Mouse (Mus musculus) intestine, postnatal 0 days (tissue): ENCODE data around the gene Acap2. TPM values are rescaled to one million over a fixed set of nuclear protein-coding genes. Genes with fewer than 3 reads are reported as not detected.

Experiments used
- ATAC-seq: fragments of 200-750 bp; cut with Nextera tagmentation; 2 replicates; pipeline ENCODE4 v1.8.0; 2017; ENCODE audit warnings: mild to moderate bottlenecking, moderate TSS enrichment, moderate library complexity
- H3K27ac ChIP-seq: fragments of 300-500 bp; sonication (generic); 2 replicates; pipeline ENCODE4 v1.5.1; 2014; ENCODE audit warnings: mild to moderate bottlenecking, low read depth, low read length, moderate library complexity
- H3K27me3 ChIP-seq: fragments of 300-500 bp; sonication (generic); replicated peaks from 2 replicates; pipeline ENCODE4 v1.6.1; 2014; ENCODE audit warnings: low read length, mixed read lengths; ENCODE audit not compliant: control insufficient read depth, insufficient read depth
- H3K36me3 ChIP-seq: fragments of 300-500 bp; sonication (generic); 2 replicates; pipeline ENCODE4 v1.6.1; 2014; ENCODE audit warnings: mild to moderate bottlenecking, moderate library complexity; ENCODE audit not compliant: control insufficient read depth, insufficient read depth
- H3K4me1 ChIP-seq: fragments of 300-500 bp; sonication (generic); replicated peaks from 2 replicates; pipeline ENCODE4 v1.6.1; 2014; ENCODE audit warnings: antibody characterized with exemption, low read length, mixed read lengths; ENCODE audit not compliant: control insufficient read depth, insufficient read depth
- H3K4me2 ChIP-seq: fragments of 300-500 bp; sonication (generic); replicated peaks from 2 replicates; pipeline ENCODE4 v1.6.1; 2014; ENCODE audit warnings: low read depth, mild to moderate bottlenecking, moderate library complexity
- H3K4me3 ChIP-seq: fragments of 300-500 bp; sonication (generic); 2 replicates; pipeline ENCODE4 v1.5.1; 2014; ENCODE audit warnings: low read depth, low read length
- H3K9ac ChIP-seq: fragments of 300-500 bp; sonication (generic); 2 replicates; pipeline ENCODE4 v1.6.1; 2014; ENCODE audit warnings: mild to moderate bottlenecking, low read depth, low read length
- H3K9me3 ChIP-seq: fragments of 300-500 bp; sonication (generic); 2 replicates; pipeline ENCODE4 v1.6.1; 2016; ENCODE audit warnings: mixed run types; ENCODE audit not compliant: control insufficient read depth
- CTCF ChIP-seq: sonication (generic); IDR thresholded peaks from 2 replicates; pipeline ENCODE4 v1.5.1; 2016; ENCODE audit warnings: low read depth, mild to moderate bottlenecking, control low read depth, antibody characterized with exemption, moderate library complexity
- WGBS: fragments of 180-500 bp; shearing (Covaris S2); extraction: QIAGEN DNeasy Blood & Tissue Kit; methylation state at CpG from one replicate; pipeline ENCODE4 v1.1.7; 2014; 5-methylcytosine and 5-hydroxymethylcytosine counted together
- polyA plus RNA-seq: library from polyadenylated mRNA; unstranded; fragments of >200 nt; fragmentation: Nextera tagmentation; extraction: Ambion mirVana; gene quantifications from 2 replicates; pipeline ENCODE4 v1.2.1, GENCODE M21; 2015

Gene Acap2
- 10.6 and 12.4 TPM in 2 replicates for polyA plus RNA-seq

- H3K4me3 ChIP-seq = peak within 1 kb of the TSS; percentile 93
- H3K4me1 ChIP-seq = 0 out of 2 replicates have a peak, but pooled peaks cover 2% of the 10 kb centered on the region
- no peaks in the 10 kb centered on the region for H3K27me3 ChIP-seq
- under 1% methylated on average over 68 of the region's 73 CpGs for WGBS
- peak within 1 kb of the TSS; percentile 93 for H3K9ac ChIP-seq
- TF ChIP-seq CTCF = 0 out of 2 replicates have a peak, but pooled peaks have one; percentile 5
- ATAC-seq = peak; percentile 99
- H3K4me2 ChIP-seq = peak within 1 kb of the TSS; percentile 87
- no peaks in the 10 kb centered on the region for H3K36me3 ChIP-seq
- H3K9me3 ChIP-seq = no peaks in the 10 kb centered on the region
- peak within 1 kb of the TSS; percentile 96 for H3K27ac ChIP-seq
Measured at GRCm38 (mm10) chr16:31200790-31201567, at the start of gene Acap2. TSS of gene Acap2 (minus strand) at chr16:31201245.

DNA sequence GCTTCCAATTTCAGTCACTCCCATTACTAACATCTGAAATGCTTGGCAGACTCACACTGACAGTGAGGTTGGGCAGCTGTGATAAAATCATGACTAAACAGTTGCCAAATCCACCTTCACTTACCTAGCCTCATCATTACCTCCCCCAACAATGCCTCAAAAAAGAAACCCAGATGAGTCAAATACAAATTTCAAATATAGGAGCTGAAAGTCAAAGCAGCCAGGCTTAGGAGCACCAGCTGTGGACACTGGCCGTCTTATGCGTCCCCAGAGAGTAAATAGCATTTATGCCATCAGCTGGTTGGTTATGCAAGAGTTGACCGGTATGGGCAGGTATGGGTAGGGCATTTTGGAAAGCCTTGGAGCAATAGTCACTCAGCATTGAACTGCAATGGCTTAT is 48.4 kb upstream of the Acap2 start:
- no peak for ATAC-seq
- TF ChIP-seq CTCF = no peak
- Histone ChIP-seq H3K27me3 (no peaks in the 10 kb centered on the region), H3K4me2 (no peak overlapping the region), H3K4me3 (no peak overlapping the region), H3K36me3 (peaks cover 19% of the 10 kb centered on the region), H3K9ac (no peak overlapping the region), H3K9me3 (no peaks in the 10 kb centered on the region), H3K27ac (no peak overlapping the region), H3K4me1 (no peaks in the 10 kb centered on the region)
- 80% methylated on average over 3 of the region's 3 CpGs for WGBS

DNA sequence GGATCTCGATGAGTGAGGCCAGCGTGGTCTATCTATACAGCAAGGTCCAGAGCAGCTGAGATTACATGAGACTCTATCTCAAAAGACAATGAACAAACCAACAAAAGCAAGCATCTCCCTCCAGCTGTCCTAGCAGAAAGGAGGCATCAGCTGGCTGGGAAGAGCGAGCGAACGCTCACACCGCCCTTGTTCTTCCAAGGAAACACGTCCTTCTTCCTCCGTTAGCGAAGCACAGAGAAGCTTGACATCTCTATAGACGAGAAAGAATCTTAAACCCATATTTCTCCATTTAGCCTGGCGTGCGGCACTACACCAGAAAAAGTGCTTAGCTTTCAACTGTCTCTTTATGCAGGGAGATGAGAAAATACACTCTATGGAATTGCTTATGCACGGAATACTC is 47.7 kb upstream of the Acap2 start:
- H3K27me3 ChIP-seq = no peaks in the 10 kb centered on the region
- WGBS = 93% methylated on average over 13 of the region's 13 CpGs
- H3K4me2 ChIP-seq = no peak overlapping the region
- ATAC-seq = no peak
- no peak for TF ChIP-seq CTCF
- H3K9ac ChIP-seq = no peak overlapping the region
- H3K36me3 ChIP-seq = peaks cover 19% of the 10 kb centered on the region
- H3K9me3 ChIP-seq = no peaks in the 10 kb centered on the region
- H3K4me1 ChIP-seq = no peaks in the 10 kb centered on the region
- no peak overlapping the region for H3K4me3 ChIP-seq
- no peak overlapping the region for H3K27ac ChIP-seq

- WGBS = 45% methylated on average over 7 of the region's 7 CpGs
- Histone ChIP-seq H3K4me1 (no peaks in the 10 kb centered on the region), H3K27me3 (no peaks in the 10 kb centered on the region), H3K4me2 (no peak overlapping the region), H3K9ac (no peak overlapping the region), H3K36me3 (peaks cover 15% of the 10 kb centered on the region), H3K27ac (no peak overlapping the region), H3K9me3 (no peaks in the 10 kb centered on the region), H3K4me3 (no peak overlapping the region)
- no peak for TF ChIP-seq CTCF
- no peak for ATAC-seq
Measured at GRCm38 (mm10) chr16:31247442-31247841, 46.4 kb upstream of the Acap2 start.

DNA sequence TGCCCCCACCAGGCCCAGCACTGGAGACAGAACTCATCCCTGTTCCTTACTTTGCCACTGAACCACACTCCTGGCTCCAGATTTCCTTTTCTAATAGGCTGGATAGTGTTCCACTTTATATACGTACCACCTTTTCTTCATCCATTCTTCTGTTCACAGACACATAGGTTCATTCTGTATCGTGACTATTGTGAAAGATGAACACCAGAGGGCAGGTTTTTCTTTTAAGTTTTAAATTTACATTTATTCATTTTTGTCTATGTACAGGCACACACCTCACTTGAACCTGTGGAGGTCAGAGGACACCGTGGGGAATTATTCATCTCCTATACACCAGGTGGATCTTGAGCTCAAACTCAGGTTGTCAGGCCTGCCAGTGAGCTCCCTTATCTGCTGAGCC is 43.0 kb upstream of the Acap2 start:
- no peaks in the 10 kb centered on the region for H3K27me3 ChIP-seq
- H3K4me3 ChIP-seq = no peak overlapping the region
- H3K9ac ChIP-seq = no peak overlapping the region
- peak; percentile 31 for TF ChIP-seq CTCF
- no peaks in the 10 kb centered on the region for H3K4me1 ChIP-seq
- no peaks in the 10 kb centered on the region for H3K9me3 ChIP-seq
- WGBS = 82% methylated on average over 3 of the region's 3 CpGs
- no peak overlapping the region for H3K27ac ChIP-seq
- no peak for ATAC-seq
- H3K4me2 ChIP-seq = no peak overlapping the region
- no peaks in the 10 kb centered on the region for H3K36me3 ChIP-seq

GRCm38 (mm10) chr16:31241433-31241832 is 40.4 kb upstream of the Acap2 start:
- TF ChIP-seq CTCF = no peak
- Histone ChIP-seq H3K4me3 (no peak overlapping the region), H3K4me2 (no peak overlapping the region), H3K9ac (no peak overlapping the region), H3K27me3 (no peaks in the 10 kb centered on the region), H3K27ac (no peak overlapping the region), H3K4me1 (no peaks in the 10 kb centered on the region), H3K9me3 (no peaks in the 10 kb centered on the region), H3K36me3 (no peaks in the 10 kb centered on the region)
- WGBS = 87% methylated on average over 9 of the region's 9 CpGs
- ATAC-seq = no peak
